Mouse (Mus musculus) kidney, postnatal 14 days (tissue): ENCODE measurements at regions not wholly inside any gene's neighbourhood (a gene's known extent, or its start where the extent isn't known, plus 50 kb on each side); places are given as distances from the start of the nearest gene placed in this dataset.

Experiments
- DNase-seq: peaks from one replicate; pipeline ENCODE4 v3.0.0; 2022; ENCODE audit warnings: mixed read lengths

- DNase-seq = no peak
Measured at GRCm38 (mm10) chr1:144452141-144452540, 115.3 kb downstream of the Rgs21 start.

DNA sequence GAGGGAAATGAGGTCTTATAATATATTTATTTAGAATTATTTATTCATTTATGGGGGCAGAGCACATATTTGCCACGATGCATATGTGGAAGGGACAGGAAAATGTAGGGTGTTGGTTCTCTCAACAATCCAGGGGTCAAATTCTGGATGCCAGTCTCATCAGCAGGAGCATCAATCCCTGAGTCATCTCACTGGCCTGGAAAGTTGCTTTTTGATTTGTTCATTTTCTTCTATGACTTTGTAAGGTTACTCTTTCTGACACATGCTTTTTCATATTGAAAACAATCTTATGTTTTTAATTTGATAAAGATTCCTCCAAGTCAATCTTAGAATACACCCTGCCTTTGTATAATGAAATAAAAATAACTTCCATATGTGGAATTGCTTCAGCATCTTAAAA, 115.7 kb downstream of the Rgs21 start:
- DNase-seq = no peak

GRCm38 (mm10) chr1:144436617-144437016, 130.8 kb downstream of the Rgs21 start:
- DNase-seq = no peak

GRCm38 (mm10) chr1:144432816-144433215, 134.7 kb downstream of the Rgs21 start:
- DNase-seq = no peak

- no peak for DNase-seq
Measured at GRCm38 (mm10) chr1:144431535-144432276, 135.8 kb downstream of the Rgs21 start.

- DNase-seq = no peak
Measured at GRCm38 (mm10) chr1:144421374-144421773, 146.1 kb downstream of the Rgs21 start.

GRCm38 (mm10) chr1:144406387-144407383, 157.6 kb upstream of the Rgs1 start:
- DNase-seq = peak; percentile 59

DNA sequence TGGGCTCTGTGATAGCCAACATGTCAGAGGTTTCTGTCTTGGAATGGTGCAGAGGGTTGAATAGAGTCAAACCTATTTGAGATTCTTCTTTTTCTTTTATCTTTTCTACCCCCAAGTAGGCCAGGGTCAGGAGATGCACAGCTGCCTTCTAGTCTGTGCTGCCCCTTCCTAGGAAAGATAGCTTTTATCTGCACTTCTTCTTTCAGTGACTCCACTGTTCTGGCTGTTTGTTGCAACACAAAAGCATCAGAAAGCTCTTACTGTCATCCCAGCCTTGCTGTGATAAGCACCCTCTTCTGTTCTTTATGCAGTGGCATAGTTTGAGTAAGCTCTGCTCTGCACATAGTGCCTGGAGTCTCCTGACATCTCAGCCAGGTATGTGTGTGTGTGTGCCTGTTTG, 156.7 kb upstream of the Rgs1 start:
- DNase-seq = no peak

GRCm38 (mm10) chr1:144405031-144405430, 156.0 kb upstream of the Rgs1 start:
- DNase-seq = no peak

DNA sequence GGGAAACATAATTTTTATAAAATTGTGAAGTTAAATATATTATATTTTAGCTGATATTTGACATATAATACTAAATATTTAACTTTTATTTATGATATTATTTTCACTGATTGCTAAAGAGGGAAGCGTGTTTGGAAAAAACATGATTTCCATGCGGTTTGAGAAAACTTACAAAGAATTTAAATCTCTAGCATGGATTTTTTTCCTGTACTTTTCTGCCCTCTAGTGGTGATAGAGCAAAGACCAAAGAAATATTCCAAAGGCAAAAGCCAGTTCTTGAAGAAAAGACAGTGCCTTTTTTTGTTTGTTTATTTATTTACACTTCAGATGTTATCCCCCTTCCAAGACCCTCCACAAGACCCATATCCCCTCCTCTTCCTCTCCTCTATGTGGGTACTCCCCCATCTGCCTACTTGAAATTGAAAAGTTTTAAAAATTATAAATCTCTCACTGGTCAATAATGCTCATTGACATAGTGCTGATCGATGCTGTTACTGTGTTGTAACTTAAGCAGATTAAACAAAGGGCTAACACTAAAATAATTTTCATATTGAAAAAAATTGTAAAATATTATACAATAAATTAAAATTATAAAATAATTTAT, 131.1 kb upstream of the Rgs1 start:
- DNase-seq = no peak

- DNase-seq = no peak
Measured at GRCm38 (mm10) chr1:144374121-144374520, 125.1 kb upstream of the Rgs1 start.

GRCm38 (mm10) chr1:144367492-144367891, 118.5 kb upstream of the Rgs1 start:
- DNase-seq = peak; percentile 48

DNA sequence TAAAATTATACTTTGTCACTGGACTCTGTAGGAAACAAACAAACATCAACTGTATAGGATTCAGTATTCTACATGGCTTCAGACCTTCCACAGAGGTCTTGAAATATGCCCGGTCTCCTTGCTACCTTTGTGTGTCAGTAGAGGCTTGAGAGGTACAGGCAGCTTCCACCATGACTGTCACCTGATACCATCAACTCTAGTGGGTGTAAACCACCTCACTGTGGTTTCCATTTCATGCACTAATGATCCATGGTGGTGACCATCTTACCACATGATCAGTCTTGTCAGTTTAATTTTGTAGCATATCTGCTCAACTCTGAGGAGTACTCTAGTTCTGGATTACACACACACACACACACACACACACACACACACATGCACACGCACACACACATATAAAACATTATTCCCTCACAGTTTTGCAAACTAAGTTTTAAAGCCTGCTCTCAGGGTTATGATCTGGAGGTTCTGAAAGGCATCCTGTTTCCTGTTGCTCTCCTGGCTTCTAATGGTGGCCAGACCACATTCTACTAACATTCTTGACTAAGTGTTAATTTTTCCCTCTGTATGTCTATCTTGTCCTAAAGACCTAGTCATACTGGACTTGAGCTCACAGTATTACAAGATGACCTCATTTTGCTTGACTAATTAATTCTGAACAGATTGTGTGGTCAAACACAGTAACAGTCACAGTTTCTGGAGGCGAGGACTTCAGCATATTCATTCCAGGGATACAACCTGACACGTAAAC, 106.7 kb upstream of the Rgs1 start:
- no peak for DNase-seq

DNA sequence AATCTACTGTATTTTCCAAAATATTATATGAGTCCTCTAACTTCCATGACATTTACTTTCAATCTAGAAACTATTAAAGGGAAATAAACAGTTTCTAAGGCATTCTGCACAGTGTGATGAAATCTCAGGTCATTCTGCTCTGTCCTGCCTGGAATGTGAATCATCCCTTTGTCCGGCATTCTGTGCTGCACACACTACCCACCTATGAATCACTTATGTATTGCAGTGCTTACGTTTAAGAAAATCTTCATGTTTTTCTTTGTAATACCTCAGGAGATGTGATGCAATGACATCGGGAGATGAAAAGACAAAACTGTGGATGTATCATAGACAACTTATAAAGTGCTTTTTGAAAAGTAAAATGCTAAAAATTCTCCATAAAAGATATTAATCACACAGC, 106.0 kb upstream of the Rgs1 start:
- no peak for DNase-seq

GRCm38 (mm10) chr1:144353320-144353719, 104.3 kb upstream of the Rgs1 start:
- no peak for DNase-seq

GRCm38 (mm10) chr1:144343820-144344219, 94.8 kb upstream of the Rgs1 start:
- no peak for DNase-seq

- DNase-seq = no peak
Measured at GRCm38 (mm10) chr1:144343299-144343698, 94.3 kb upstream of the Rgs1 start.

DNA sequence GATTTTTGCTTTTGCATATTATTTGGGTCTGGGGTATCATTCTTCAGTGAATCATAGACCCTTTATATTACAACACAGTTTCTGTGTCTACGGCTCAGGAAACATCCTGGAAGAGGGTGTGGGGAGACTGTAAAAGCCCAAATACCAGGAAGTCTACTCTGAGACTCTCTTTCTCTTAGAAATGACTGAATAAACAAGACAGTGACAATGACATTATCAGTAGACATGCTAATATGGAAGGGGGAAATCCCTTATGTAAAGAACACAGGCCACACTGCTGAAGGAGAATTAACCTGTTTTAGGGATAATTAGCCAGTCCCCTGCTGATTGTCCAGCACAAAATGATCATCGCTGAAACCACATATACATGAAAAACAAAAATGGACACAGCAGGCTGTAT, 88.5 kb upstream of the Rgs1 start:
- no peak for DNase-seq

DNA sequence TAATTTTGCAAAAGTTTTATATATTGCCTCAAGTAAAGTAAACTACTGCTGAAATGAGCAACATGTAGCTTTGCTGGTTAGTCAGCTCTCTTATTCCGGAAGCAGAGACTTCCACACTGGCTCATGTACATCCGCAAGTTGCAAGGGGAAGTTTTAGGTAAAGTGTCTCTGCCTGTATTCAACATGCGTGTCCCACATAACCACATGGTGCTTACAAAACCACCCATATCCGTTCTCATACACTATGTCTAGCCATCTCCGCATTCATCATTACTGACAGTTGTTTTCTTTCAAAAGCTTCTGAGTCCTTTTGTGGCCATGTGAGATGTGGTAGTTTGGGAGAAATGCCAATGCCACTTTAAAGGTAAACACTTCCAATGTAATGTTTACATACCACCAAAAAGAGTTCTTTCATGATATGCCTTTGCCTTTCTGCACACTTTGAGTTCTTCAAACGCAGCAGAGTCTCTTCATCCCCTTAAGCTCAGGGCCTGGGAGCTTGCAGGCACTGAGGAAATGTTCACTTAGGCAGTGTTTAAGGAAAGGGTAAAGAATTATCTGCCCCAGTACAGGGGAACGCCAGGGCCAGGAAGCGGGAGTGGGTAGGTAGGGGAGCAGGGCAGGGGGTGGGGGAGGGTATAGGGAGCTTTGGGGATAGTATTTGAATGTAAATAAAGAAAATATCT, 81.5 kb upstream of the Rgs1 start:
- no peak for DNase-seq

- DNase-seq = no peak
Measured at GRCm38 (mm10) chr1:144319406-144319805, 70.4 kb upstream of the Rgs1 start.

DNA sequence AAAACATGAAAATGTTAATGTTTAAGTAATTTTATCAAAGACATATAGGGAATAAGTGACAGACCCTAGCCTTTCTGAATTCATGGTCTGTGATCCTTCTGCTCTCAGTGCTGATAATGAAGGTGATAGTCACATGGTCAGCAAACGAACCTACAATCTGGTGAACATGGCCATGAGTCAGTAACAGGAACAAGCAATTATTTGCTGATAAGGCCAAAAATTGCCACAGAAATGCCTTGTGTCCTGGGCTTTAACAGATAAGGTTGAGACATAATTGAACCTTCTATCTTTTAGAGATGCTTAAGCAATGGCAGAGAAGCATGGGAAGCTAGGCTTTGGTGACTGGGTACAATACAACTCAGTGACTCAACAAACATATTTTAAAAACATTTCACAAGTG, 69.2 kb upstream of the Rgs1 start:
- no peak for DNase-seq

DNA sequence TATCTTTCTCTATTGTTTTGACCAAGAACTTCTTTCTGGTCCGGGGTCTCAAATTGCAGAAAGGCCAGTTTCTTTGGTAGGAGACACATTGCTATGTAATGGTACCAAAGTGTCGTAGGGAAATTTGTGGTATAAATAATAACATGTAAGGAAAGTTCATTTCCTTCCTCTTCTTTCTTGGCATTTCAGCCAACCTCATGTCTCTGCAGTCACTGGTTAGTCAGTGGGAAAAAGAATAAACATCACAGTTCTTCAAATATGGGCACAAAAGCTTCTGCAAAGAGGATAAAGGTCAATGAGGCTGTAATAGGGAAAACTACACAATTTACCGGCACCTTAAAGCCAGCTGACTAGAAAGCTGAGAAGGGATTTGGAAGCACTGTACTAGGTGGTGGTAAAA, 68.5 kb upstream of the Rgs1 start:
- DNase-seq = no peak
